Mouse (Mus musculus) C2C12 (cell line): ENCODE data around the gene Pemt.

Source experiments
- CTCF ChIP-seq: IDR thresholded peaks from one replicate; pipeline ENCODE4 v1.5.1; 2011; ENCODE audit not compliant: control insufficient read depth, insufficient read depth, insufficient read length
- MAX ChIP-seq: IDR thresholded peaks from one replicate; pipeline ENCODE4 v1.6.1; 2011; ENCODE audit warnings: mild to moderate bottlenecking, control low read depth
- USF1 ChIP-seq: IDR thresholded peaks from one replicate; pipeline ENCODE4 v1.6.1; 2011; ENCODE audit warnings: low read depth, mild to moderate bottlenecking, control low read depth, moderate library complexity

DNA sequence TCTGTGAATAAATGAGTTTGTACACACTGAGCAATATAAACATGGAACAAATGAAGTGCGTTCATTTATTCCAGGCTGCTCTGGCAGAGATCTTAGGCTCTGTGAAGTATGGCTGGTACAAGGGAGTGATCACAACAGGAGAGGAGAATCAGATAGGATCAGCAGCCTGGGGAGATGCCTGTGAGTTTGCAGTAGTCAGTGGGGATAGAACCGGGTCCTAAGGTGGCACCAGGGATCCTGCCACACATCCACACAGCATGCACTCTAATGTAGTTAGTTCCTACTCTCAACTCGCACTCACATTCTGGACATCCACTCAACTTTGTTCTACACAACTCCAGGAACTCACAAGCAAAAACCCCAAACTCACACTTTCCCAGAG lies 622 bp downstream of the Pemt start:
- TF ChIP-seq CTCF (no peak), MAX (no peak), USF1 (no peak)
